Mouse (Mus musculus) liver, embryonic 12.5 days (tissue): Measurements from ENCODE around the gene Npas4. TPM values are rescaled to one million over a fixed set of nuclear protein-coding genes. Genes with fewer than 3 reads are reported as not detected.

Source experiments
- ATAC-seq: fragments of 200-750 bp; cut with Nextera tagmentation; 2 replicates; pipeline ENCODE4 v1.8.0; 2017; ENCODE audit warnings: moderate number of reproducible peaks, mild to moderate bottlenecking, moderate library complexity
- H3K27ac ChIP-seq: fragments of 300-500 bp; sonication (generic); 2 replicates; pipeline ENCODE4 v1.5.1; 2016; ENCODE audit warnings: mild to moderate bottlenecking
- H3K27me3 ChIP-seq: fragments of 300-500 bp; sonication (generic); replicated peaks from 2 replicates; pipeline ENCODE4 v1.6.1; 2016; ENCODE audit warnings: mild to moderate bottlenecking, moderate library complexity
- H3K36me3 ChIP-seq: fragments of 300-500 bp; sonication (generic); 2 replicates; pipeline ENCODE4 v1.6.1; 2016; ENCODE audit warnings: mild to moderate bottlenecking, moderate library complexity
- H3K4me1 ChIP-seq: fragments of 300-500 bp; sonication (generic); 2 replicates; pipeline ENCODE4 v1.6.1; 2016
- H3K4me2 ChIP-seq: fragments of 300-500 bp; sonication (generic); 2 replicates; pipeline ENCODE4 v1.6.1; 2016; ENCODE audit warnings: mild to moderate bottlenecking, moderate library complexity
- H3K4me3 ChIP-seq: fragments of 300-500 bp; sonication (generic); 2 replicates; pipeline ENCODE4 v1.5.1; 2016; ENCODE audit warnings: mild to moderate bottlenecking, moderate library complexity
- H3K9ac ChIP-seq: fragments of 300-500 bp; sonication (generic); 2 replicates; pipeline ENCODE4 v1.6.1; 2016; ENCODE audit warnings: mild to moderate bottlenecking, moderate library complexity
- H3K9me3 ChIP-seq: fragments of 300-500 bp; sonication (generic); replicated peaks from 2 replicates; pipeline ENCODE4 v1.6.1; 2016; ENCODE audit warnings: mild to moderate bottlenecking, moderate library complexity
- WGBS: fragments of 180-500 bp; shearing (Covaris S2); methylation state at CpG from one replicate; pipeline ENCODE4 v1.1.7; 2016; ENCODE audit not compliant: insufficient replicate concordance; 5-methylcytosine and 5-hydroxymethylcytosine counted together
- polyA plus RNA-seq: library from polyadenylated mRNA; unstranded; fragments of >200 nt; fragmentation: Nextera tagmentation; extraction: Ambion mirVana; gene quantifications from 2 replicates; pipeline ENCODE4 v1.2.1, GENCODE M21; 2016

Gene Npas4
- not detected in 2 replicates for polyA plus RNA-seq

DNA sequence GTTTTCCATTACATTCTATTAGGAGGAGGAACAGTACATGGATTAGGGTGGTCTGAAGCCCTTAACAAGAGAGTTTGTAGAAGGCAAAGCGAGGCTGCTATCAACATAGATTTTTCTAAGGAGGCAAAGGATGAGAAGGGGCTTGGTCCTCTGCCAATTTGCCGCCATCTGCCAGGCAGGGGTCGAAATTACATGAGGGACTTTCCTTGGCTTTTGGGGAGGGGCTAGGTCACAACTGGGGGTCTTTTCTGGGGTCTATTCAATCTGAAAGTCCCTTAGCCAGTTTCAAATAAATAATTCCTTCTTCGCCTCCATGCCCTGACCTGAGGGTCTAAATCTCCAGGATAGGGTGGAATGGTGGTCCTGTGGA lies at the start of gene Npas4:
Gene Npas4 (minus strand): TSS at position 61 of the 370 bp plus-strand sequence.
- no peak within 1 kb of the TSS for H3K4me2 ChIP-seq
- H3K27me3 ChIP-seq = peaks cover 84% of the 10 kb centered on the region
- no peak for ATAC-seq

DNA sequence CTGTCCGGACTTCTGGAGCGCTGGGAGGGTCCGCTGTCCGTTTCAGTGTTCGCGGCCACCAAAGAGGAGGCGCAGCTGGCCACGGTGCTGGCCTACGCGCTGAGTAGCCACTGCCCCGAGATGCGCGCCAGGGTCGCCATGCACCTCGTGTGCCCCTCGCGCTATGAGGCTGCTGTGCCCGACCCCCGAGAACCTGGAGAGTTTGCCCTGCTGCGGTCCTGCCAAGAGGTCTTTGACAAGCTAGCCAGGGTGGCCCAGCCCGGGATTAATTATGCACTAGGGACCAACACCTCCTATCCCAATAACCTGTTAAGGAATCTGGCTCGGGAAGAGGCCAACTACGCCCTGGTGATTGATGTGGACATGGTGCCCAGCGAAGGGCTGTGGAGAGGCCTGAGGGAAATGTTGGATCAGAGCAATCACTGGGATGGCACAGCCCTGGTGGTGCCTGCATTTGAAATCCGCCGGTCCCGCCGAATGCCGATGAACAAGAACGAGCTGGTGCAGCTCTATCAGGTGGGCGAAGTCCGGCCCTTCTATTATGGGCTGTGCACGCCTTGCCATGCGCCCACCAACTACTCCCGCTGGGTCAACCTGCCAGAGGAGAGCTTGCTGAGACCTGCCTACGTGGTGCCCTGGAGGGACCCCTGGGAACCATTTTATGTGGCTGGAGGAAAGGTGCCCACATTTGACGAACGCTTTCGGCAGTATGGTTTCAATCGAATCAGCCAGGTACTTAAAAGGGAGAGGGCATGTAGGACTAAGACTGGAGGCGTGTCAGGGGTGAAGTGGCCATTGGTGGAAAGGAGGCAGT lies 49.4 kb upstream of the Npas4 start:
- Histone ChIP-seq H3K4me1 (peaks cover 42% of the 10 kb centered on the region), H3K9ac (peak overlapping the region; percentile 73), H3K27me3 (peaks cover 14% of the 10 kb centered on the region), H3K36me3 (peaks cover 12% of the 10 kb centered on the region; the same call in 1 of the 2 replicates), H3K4me2 (peak overlapping the region; percentile 91), H3K9me3 (no peaks in the 10 kb centered on the region), H3K27ac (peak overlapping the region; percentile 59; the same call in 1 of the 2 replicates), H3K4me3 (peak overlapping the region; percentile 77)
- ATAC-seq = no peak
- 22% methylated on average over 41 of the region's 41 CpGs for WGBS

More for the DNA sequence above, at the start of gene Npas4:
- no peak within 1 kb of the TSS for H3K4me3 ChIP-seq
- H3K9ac ChIP-seq = no peak within 1 kb of the TSS
- H3K9me3 ChIP-seq = no peaks in the 10 kb centered on the region
- WGBS = 17% methylated on average over 4 of the region's 4 CpGs
- H3K27ac ChIP-seq = no peak within 1 kb of the TSS
- H3K4me1 ChIP-seq = 0 out of 2 replicates have a peak, but pooled peaks cover 3% of the 10 kb centered on the region
- H3K36me3 ChIP-seq = no peaks in the 10 kb centered on the region

DNA sequence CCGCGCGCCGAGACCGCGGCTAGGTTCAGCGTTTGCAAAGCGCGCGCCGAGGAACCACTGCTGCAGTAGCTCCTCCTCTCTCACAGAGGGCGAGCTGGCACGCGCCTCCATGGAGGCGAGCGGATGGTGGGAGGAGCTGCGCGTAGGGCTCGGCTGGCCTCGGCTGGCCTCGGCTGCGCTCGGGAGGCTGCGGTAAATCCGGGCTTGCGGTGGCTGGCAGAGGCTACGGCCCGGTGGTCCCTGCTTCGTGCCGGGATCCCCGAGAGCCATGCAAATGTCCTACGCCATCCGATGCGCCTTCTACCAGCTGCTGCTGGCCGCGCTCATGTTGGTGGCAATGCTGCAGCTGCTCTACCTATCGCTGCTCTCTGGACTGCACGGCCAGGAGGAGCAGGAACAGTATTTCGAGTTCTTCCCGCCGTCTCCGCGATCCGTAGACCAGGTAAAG lies 48.6 kb upstream of the Npas4 start, which contains the start of the genes B4gat1 and AC124502.3:
Gene B4gat1 (plus strand): TSS at position 118 of the 448 bp plus-strand sequence.
Gene AC124502.3 (plus strand): TSS at position 183 of the 448 bp plus-strand sequence.
- Histone ChIP-seq H3K9me3 (no peaks in the 10 kb centered on the region), H3K4me3 (peak within 1 kb of the TSS; percentile 77), H3K27me3 (peaks cover 14% of the 10 kb centered on the region), H3K4me2 (peak within 1 kb of the TSS; percentile 91), H3K27ac (peak within 1 kb of the TSS; percentile 59; the same call in 1 of the 2 replicates), H3K4me1 (peaks cover 42% of the 10 kb centered on the region), H3K36me3 (peaks cover 9% of the 10 kb centered on the region; the same call in 1 of the 2 replicates), H3K9ac (peak within 1 kb of the TSS; percentile 73)
- WGBS = under 1% methylated on average over 41 of the region's 44 CpGs
- ATAC-seq = peak; percentile 81

DNA sequence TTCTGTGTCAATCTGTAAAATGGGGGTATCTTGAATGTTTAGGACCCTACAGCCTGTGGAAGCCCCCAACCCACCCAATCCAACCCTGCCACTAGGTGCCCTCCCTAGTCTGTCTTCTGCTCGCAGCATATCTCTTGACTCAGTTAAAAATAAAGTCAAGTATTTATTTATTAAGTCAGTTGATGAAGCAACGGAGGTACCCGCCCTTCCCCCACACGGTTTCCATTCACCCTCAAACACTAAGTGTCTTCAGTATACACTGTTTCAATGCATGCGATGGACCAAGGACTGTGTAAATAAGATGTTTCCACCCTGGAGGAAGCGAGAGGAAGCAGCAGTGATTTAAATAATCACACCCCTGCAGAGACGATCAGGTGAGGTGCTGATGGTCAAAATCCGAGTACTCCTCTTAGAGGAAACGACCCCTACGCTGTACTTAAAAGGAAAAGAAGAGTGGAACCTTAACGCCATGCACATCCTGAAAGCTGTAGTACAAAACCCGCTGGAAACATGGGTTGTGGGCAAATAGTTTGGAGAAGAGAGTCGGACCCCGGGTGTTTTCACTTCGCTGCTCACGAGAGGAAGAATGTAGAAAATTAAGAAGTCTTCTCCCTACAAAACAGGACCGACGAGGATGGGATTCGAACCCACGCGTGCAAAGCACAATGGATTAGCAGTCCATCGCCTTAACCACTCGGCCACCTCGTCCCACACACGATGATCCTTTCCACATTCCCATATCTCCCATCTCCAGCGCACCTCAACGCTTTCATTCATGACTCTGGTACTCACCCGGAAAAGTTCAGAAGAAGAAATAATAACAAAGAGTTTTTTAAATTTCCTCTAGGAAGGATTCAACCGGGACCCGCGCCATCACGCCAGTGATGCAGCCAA lies 47.8 kb upstream of the Npas4 start:
- H3K27me3 ChIP-seq = peaks cover 14% of the 10 kb centered on the region
- 0 out of 2 replicates have a peak, but pooled peaks cover under 1% of the 10 kb centered on the region for H3K36me3 ChIP-seq
- H3K27ac ChIP-seq = 0 out of 2 replicates have a peak overlapping the region, but pooled peaks have one; percentile 59
- H3K4me1 ChIP-seq = peaks cover 42% of the 10 kb centered on the region
- no peaks in the 10 kb centered on the region for H3K9me3 ChIP-seq
- no peak for ATAC-seq
- H3K4me3 ChIP-seq = peak overlapping the region; percentile 77
- H3K4me2 ChIP-seq = peak overlapping the region; percentile 91
- peak overlapping the region; percentile 73 for H3K9ac ChIP-seq
- WGBS = 5% methylated on average over 32 of the region's 32 CpGs

- Histone ChIP-seq H3K27me3 (peaks cover 14% of the 10 kb centered on the region), H3K27ac (no peak overlapping the region), H3K9me3 (no peaks in the 10 kb centered on the region), H3K36me3 (peaks cover 4% of the 10 kb centered on the region), H3K4me2 (no peak overlapping the region), H3K4me1 (peaks cover 30% of the 10 kb centered on the region), H3K4me3 (no peak overlapping the region), H3K9ac (no peak overlapping the region)
- no peak for ATAC-seq
- 73% methylated on average over 4 of the region's 4 CpGs for WGBS
Measured at GRCm38 (mm10) chr19:5036577-5036976, 46.5 kb upstream of the Npas4 start.

GRCm38 (mm10) chr19:5032686-5033085 lies 42.6 kb upstream of the Npas4 start:
- no peaks in the 10 kb centered on the region for H3K9me3 ChIP-seq
- no peak for ATAC-seq
- no peak overlapping the region for H3K27ac ChIP-seq
- H3K36me3 ChIP-seq = peaks cover 38% of the 10 kb centered on the region
- no peak overlapping the region for H3K9ac ChIP-seq
- H3K4me3 ChIP-seq = no peak overlapping the region
- peaks cover 3% of the 10 kb centered on the region; the same call in 1 of the 2 replicates for H3K4me1 ChIP-seq
- 71% methylated on average over 3 of the region's 3 CpGs for WGBS
- H3K4me2 ChIP-seq = no peak overlapping the region
- peaks cover 10% of the 10 kb centered on the region for H3K27me3 ChIP-seq

DNA sequence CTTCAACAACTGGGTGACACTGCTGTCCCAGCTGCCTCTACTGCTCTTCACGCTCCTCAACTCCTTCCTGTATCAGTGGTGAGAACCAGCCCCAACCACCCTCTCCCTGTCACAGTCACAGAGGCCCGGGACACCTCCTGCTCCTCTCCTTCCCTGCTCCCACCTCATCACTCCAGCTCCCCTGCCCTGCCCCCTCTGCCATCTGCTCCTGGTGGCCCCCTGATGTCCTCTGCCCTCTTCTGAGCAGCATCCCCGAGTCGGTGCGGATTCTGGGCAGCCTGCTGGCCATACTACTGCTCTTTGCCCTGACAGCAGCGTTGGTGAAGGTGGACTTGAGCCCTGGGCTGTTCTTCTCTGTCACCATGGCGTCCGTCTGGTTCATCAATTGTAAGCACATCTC lies 36.0 kb upstream of the Npas4 start:
- no peak overlapping the region for H3K4me3 ChIP-seq

GRCm38 (mm10) chr19:5023621-5024479 lies 33.7 kb upstream of the Npas4 start, which contains the start of gene Slc29a2:
Slc29a2 (plus strand) TSS chr19:5023860.
- WGBS = under 1% methylated on average over 62 of the region's 62 CpGs
- Histone ChIP-seq H3K4me2 (peak within 1 kb of the TSS; percentile 96), H3K9ac (peak within 1 kb of the TSS; percentile 72), H3K4me3 (peak within 1 kb of the TSS; percentile 72), H3K27ac (peak within 1 kb of the TSS; percentile 77), H3K27me3 (no peaks in the 10 kb centered on the region), H3K36me3 (peaks cover 24% of the 10 kb centered on the region), H3K9me3 (no peaks in the 10 kb centered on the region), H3K4me1 (peaks cover 22% of the 10 kb centered on the region)
- ATAC-seq = peak; percentile 88

More for the DNA sequence above, 36.0 kb upstream of the Npas4 start:
- H3K4me1 ChIP-seq = peaks cover 22% of the 10 kb centered on the region
- no peak overlapping the region for H3K27ac ChIP-seq
- no peaks in the 10 kb centered on the region for H3K9me3 ChIP-seq
- no peak overlapping the region for H3K4me2 ChIP-seq
- peaks cover 44% of the 10 kb centered on the region for H3K36me3 ChIP-seq
- WGBS = 82% methylated on average over 8 of the region's 8 CpGs
- H3K27me3 ChIP-seq = no peaks in the 10 kb centered on the region
- no peak for ATAC-seq
- no peak overlapping the region for H3K9ac ChIP-seq

GRCm38 (mm10) chr19:5021416-5021815 lies 31.3 kb upstream of the Npas4 start:
- H3K9me3 ChIP-seq = no peaks in the 10 kb centered on the region
- H3K36me3 ChIP-seq = 0 out of 2 replicates have a peak, but pooled peaks cover 4% of the 10 kb centered on the region
- no peak overlapping the region for H3K27ac ChIP-seq
- WGBS = 74% methylated on average over 2 of the region's 2 CpGs
- peaks cover 22% of the 10 kb centered on the region for H3K4me1 ChIP-seq
- ATAC-seq = no peak
- no peak overlapping the region for H3K9ac ChIP-seq
- H3K27me3 ChIP-seq = no peaks in the 10 kb centered on the region
- H3K4me3 ChIP-seq = no peak overlapping the region
- no peak overlapping the region for H3K4me2 ChIP-seq

DNA sequence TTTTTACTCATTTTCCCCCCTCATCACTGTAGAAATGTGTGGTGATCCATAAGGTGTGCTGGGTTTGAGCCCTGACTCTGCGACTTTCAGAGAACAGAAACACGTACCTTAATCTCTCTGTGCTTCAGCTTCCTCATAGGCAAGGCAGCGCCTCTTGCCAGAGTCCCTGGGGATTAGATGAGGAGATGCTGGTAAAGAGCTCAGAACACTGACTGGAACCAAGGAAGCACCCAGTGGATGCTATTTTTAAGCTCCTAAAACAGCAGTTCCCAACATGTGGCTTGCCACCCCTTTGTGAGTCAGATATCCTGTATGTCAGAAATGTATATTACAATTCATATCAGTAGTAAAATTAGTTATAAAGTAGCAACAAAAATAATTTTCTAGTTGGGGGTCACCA lies 28.1 kb upstream of the Npas4 start:
- no peaks in the 10 kb centered on the region for H3K9me3 ChIP-seq
- H3K4me3 ChIP-seq = no peak overlapping the region
- H3K36me3 ChIP-seq = no peaks in the 10 kb centered on the region
- no peak overlapping the region for H3K9ac ChIP-seq
- H3K4me1 ChIP-seq = peaks cover 6% of the 10 kb centered on the region; the same call in 1 of the 2 replicates
- WGBS = 72% methylated on average over 3 of the region's 3 CpGs
- H3K4me2 ChIP-seq = no peak overlapping the region
- no peak overlapping the region for H3K27ac ChIP-seq
- H3K27me3 ChIP-seq = peaks cover 4% of the 10 kb centered on the region; the same call in 1 of the 2 replicates
- ATAC-seq = no peak
